Mouse (Mus musculus): ENCODE results near the gene Cwc25.
A peak's percentile ranks its signal among the peaks of the same experiment; 100 is the strongest.

Cwc25 gene

GRCm38 (mm10) chr11:97698741-97699611, 67.4 kb downstream of the Cwc25 start:
- peak; percentile 75 for DNase-seq (ENCODE audit: low spot score)

GRCm38 (mm10) chr11:97697891-97698529, 68.3 kb downstream of the Cwc25 start:
- DNase-seq (ENCODE audit: low spot score): no peak

- DNase-seq (ENCODE audit: low spot score): no peak
These were observed 69.0 kb downstream of the Cwc25 start for GRCm38 (mm10) chr11:97697199-97697890.

- no peak for DNase-seq (ENCODE audit: low spot score)
These were observed 69.7 kb downstream of the Cwc25 start for GRCm38 (mm10) chr11:97696669-97697068.

- no peak for DNase-seq (ENCODE audit: low spot score)
These were observed 70.5 kb downstream of the Cwc25 start for GRCm38 (mm10) chr11:97695712-97696401.
